Mouse (Mus musculus) lung, adult 2 months (tissue): ENCODE results near the gene Rcor2. TPM values are rescaled to one million over a fixed set of nuclear protein-coding genes. Genes with fewer than 3 reads are reported as not detected.

Experiments
- DNase-seq: peaks from one replicate; pipeline ENCODE4 v3.0.0; 2022
- H3K4me1 ChIP-seq: fragments of 200-500 bp; 2 replicates; pipeline ENCODE4 v1.6.1; 2011; ENCODE audit warnings: low read length; ENCODE audit not compliant: control insufficient read depth, insufficient read depth
- H3K4me3 ChIP-seq: fragments of 200-500 bp; replicated peaks from 2 replicates; pipeline ENCODE3; 2011; ENCODE audit warnings: low read depth, mild to moderate bottlenecking, control low read depth, low read length; ENCODE audit errors: extremely low read depth
- CTCF ChIP-seq: fragments of 200-500 bp; IDR thresholded peaks from 2 replicates; pipeline ENCODE4 v1.5.1; 2011; ENCODE audit warnings: mild to moderate bottlenecking, low read length, control low read depth; ENCODE audit not compliant: insufficient read depth
- POLR2A ChIP-seq: fragments of 200-500 bp; IDR thresholded peaks from 2 replicates; pipeline ENCODE4 v1.6.1; 2011; ENCODE audit warnings: low read depth, mild to moderate bottlenecking, control low read depth, low read length, borderline replicate concordance; ENCODE audit errors: extremely low read depth
- WGBS: fragments of 180-500 bp; shearing (Covaris S2); methylation state at CpG from one replicate; pipeline ENCODE4 v1.1.7; 2018; 5-methylcytosine and 5-hydroxymethylcytosine counted together
- polyA plus RNA-seq: library from polyadenylated mRNA; depleted of rRNA; stranded (reverse); fragments of >200 nt; gene quantifications from 2 replicates; pipeline ENCODE4 v1.2.3, GENCODE M21; 2012

Gene Rcor2
- polyA plus RNA-seq, 1 experiment, result 1.7 TPM

DNA sequence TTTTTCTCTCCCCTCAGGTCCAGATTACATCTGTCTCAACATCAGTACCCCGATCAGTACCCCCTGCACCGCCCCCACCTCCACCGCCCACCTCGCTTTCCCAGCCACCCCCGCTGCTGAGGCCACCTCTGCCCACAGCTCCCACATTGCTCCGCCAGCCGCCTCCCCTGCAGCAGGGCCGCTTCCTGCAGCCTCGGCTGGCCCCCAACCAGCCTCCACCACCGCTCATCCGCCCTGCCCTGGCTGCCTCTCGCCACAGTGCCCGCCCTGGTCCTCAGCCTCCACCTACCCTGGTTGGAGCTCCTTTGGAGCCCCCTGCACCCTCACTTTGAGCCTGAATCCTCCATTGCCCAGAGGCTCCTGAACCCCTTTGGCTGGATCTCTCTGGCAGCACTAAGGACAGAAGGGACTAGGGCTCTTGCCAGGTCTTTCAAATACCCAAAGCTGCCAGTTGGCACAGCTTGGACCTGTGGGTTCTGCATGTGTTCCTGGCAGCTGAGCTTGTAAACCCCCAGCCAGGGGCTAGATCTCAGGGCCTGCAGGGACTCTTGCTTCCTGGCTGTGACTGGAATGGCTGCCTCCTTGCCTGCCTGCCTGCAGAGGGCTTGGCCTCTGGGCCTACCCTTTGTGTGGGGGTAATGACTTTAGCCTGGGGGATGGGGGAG lies 7.3 kb downstream of the Rcor2 start:
- no peak for DNase-seq
- Histone ChIP-seq H3K4me3 (no peak overlapping the region), H3K4me1 (no peaks in the 10 kb centered on the region)
- TF ChIP-seq POLR2A (no peak), CTCF (no peak)
- WGBS, result 80% methylated on average over 13 of the region's 13 CpGs

GRCm38 (mm10) chr19:7275131-7275789 lies 8.1 kb downstream of the Rcor2 start:
- DNase-seq, result no peak
- Histone ChIP-seq H3K4me3 (no peak overlapping the region), H3K4me1 (no peaks in the 10 kb centered on the region)
- TF ChIP-seq POLR2A, result no peak
- TF ChIP-seq CTCF, result no peak
- WGBS, result 38% methylated on average over 7 of the region's 7 CpGs

- DNase-seq, result no peak
- whole genome bisulfite sequencing, result 68% methylated on average over 7 of the region's 7 CpGs
- Histone ChIP-seq H3K4me1 (no peaks in the 10 kb centered on the region), H3K4me3 (no peak overlapping the region)
- no peak for TF ChIP-seq CTCF
Measured at GRCm38 (mm10) chr19:7276053-7276659, 9.0 kb downstream of the Rcor2 start.

- no peak overlapping the region for H3K4me3 ChIP-seq
- TF ChIP-seq CTCF (no peak), POLR2A (no peak)
- H3K4me1 ChIP-seq, result no peaks in the 10 kb centered on the region
- 80% methylated on average over 7 of the region's 7 CpGs for WGBS
- no peak for DNase-seq
Measured at GRCm38 (mm10) chr19:7276796-7277195, 9.7 kb downstream of the Rcor2 start.

DNA sequence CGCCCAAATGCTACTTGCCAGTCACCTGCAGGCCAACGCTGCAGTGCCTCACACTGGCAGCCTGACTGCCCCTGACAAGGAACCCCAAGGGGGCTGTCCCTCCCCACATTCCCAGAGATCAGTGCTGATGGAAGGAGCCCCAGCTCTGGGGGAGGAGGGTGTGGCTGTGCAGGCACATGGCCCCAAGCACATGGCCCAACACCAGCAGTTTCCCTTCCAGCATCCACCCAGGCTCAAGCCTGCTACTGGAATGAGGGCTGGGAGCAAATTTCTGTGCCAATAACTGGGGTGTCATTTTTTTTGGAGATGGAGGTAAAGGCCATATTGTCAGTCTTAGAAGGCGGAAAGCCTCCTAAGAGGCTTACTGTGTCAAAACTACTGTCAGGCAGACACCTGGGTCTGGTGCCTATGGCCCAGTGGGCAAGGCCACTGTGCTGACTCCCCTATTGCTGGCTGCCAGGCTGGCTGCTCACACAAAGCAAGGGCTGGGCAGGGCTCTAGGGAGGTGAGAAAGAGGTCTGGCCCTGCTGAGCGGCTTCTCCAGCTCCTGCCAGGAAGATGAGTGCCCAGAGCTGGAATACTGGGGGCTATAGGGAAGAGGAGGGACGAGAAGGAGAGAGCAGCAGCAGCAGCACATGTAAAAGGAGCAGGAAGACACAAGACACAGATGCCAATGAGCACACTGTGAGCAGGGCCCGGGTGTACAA lies 11.2 kb downstream of the Rcor2 start:
- 85% methylated on average over 6 of the region's 6 CpGs for WGBS
- H3K4me1 ChIP-seq, result no peaks in the 10 kb centered on the region
- H3K4me3 ChIP-seq, result no peak overlapping the region
- DNase-seq, result no peak
- no peak for TF ChIP-seq POLR2A
- TF ChIP-seq CTCF, result no peak

GRCm38 (mm10) chr19:7279114-7279513 lies 12.0 kb downstream of the Rcor2 start:
- 36% methylated on average over 6 of the region's 6 CpGs for WGBS
- no peak for DNase-seq
- no peak for TF ChIP-seq POLR2A
- TF ChIP-seq CTCF, result peak; percentile 51
- no peak overlapping the region for H3K4me3 ChIP-seq
- no peaks in the 10 kb centered on the region for H3K4me1 ChIP-seq

GRCm38 (mm10) chr19:7280557-7281330 lies 13.6 kb downstream of the Rcor2 start:
- H3K4me1 ChIP-seq, result no peaks in the 10 kb centered on the region
- H3K4me3 ChIP-seq, result no peak overlapping the region
- no peak for DNase-seq
- WGBS, result 86% methylated on average over 18 of the region's 18 CpGs
- TF ChIP-seq CTCF (no peak), POLR2A (no peak)

DNA sequence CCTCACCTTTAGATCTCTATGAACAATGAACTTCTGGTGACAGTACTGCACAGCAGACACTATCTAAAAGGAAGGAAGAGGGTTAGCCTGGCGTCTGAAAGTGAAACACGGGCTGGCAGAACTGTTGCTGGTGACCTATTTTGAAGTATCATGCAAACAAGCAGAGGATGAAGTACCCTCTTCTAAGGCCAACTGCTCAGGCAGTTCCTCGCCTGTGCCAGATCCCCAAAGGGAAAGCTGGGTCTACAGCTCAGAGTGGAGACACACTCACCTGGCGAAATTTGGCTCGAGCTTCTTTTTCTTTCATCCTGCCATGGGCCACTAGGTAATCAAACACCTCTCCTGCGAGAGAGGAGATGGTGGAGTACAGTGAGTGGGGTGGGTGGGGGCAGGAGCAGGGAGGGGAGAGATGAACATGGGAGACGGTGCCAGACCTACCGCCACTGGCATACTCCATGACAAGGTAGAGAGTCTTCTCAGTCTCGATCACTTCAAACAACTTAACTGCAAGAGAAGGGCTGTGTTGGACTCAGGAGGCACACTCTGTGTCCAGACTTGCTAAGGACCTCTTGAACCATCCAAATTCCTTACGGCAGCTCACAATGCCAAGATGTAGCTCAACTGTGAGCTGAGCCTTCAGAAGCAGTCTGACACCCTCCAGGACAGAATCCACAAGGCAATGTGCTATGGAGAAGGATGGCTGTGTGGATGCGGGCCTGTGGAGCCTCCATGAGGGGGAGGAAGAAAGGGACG lies 19.6 kb downstream of the Rcor2 start:
- 66% methylated on average over 12 of the region's 12 CpGs for WGBS
- TF ChIP-seq POLR2A (no peak), CTCF (no peak)
- peaks cover under 1% of the 10 kb centered on the region; the same call in 1 of the 2 replicates for H3K4me1 ChIP-seq
- no peak for DNase-seq
- H3K4me3 ChIP-seq, result no peak overlapping the region
